Mouse (Mus musculus) embryonic facial prominence, embryonic 13.5 days (tissue): ENCODE measurements at regions not wholly inside any gene's neighbourhood (a gene's known extent, or its start where the extent isn't known, plus 50 kb on each side); places are given as distances from the start of the nearest gene placed in this dataset.

Experiments
- ATAC-seq: fragments of 200-750 bp; cut with Nextera tagmentation; 2 replicates; pipeline ENCODE4 v1.8.0; 2017; ENCODE audit warnings: low read depth; ENCODE audit not compliant: insufficient number of reproducible peaks, insufficient read depth, low FRiP score, low TSS enrichment
- H3K27ac ChIP-seq: fragments of 300-500 bp; sonication (generic); 2 replicates; pipeline ENCODE4 v1.5.1; 2015; ENCODE audit warnings: moderate library complexity, mild to moderate bottlenecking, inconsistent platforms
- H3K27me3 ChIP-seq: fragments of 300-500 bp; sonication (generic); 2 replicates; pipeline ENCODE4 v1.6.1; 2015; ENCODE audit warnings: mild to moderate bottlenecking, inconsistent platforms
- H3K36me3 ChIP-seq: fragments of 300-500 bp; sonication (generic); 2 replicates; pipeline ENCODE4 v1.6.1; 2015; ENCODE audit warnings: mild to moderate bottlenecking, inconsistent platforms
- H3K4me1 ChIP-seq: fragments of 300-500 bp; sonication (generic); 2 replicates; pipeline ENCODE4 v1.6.1; 2015; ENCODE audit warnings: inconsistent platforms
- H3K4me2 ChIP-seq: fragments of 300-500 bp; sonication (generic); 2 replicates; pipeline ENCODE4 v1.6.1; 2015; ENCODE audit warnings: moderate library complexity, mild to moderate bottlenecking, inconsistent platforms
- H3K4me3 ChIP-seq: fragments of 300-500 bp; sonication (generic); 2 replicates; pipeline ENCODE4 v1.5.1; 2015; ENCODE audit warnings: mild to moderate bottlenecking, inconsistent platforms
- H3K9ac ChIP-seq: fragments of 300-500 bp; sonication (generic); 2 replicates; pipeline ENCODE4 v1.6.1; 2015; ENCODE audit warnings: mild to moderate bottlenecking, inconsistent platforms
- H3K9me3 ChIP-seq: fragments of 300-500 bp; sonication (generic); 2 replicates; pipeline ENCODE4 v1.6.1; 2016; ENCODE audit warnings: inconsistent platforms
- WGBS: fragments of 180-500 bp; shearing (Covaris S2); methylation state at CpG from one replicate; pipeline ENCODE4 v1.1.7; 2015; ENCODE audit warnings: mixed read lengths; 5-methylcytosine and 5-hydroxymethylcytosine counted together

DNA sequence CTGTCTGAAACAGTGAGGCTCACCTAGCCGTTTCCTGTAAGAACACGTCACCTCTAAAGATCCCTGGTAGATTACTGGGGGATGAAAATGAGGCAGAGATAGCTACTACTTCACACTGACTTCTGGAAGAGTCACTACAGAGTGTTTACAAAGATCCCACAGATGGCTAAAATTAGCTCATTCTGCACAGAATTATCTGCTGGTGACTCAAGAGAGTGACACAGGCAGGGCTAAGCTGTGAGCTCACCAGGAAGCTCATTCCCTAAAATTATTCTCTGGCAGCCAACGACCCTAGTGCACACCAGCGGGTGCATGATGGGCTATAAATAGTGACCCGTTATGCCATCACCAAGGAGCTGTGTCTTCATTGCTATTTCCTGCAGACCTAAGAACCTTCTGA, 53.2 kb upstream of the Ddah1 start:
- H3K9me3 ChIP-seq = no peaks in the 10 kb centered on the region
- peaks cover 22% of the 10 kb centered on the region for H3K4me1 ChIP-seq
- no peak for ATAC-seq
- no peak overlapping the region for H3K4me3 ChIP-seq
- no peaks in the 10 kb centered on the region for H3K27me3 ChIP-seq
- no peaks in the 10 kb centered on the region for H3K36me3 ChIP-seq
- WGBS = 55% methylated on average over 5 of the region's 5 CpGs
- no peak overlapping the region for H3K27ac ChIP-seq
- no peak overlapping the region for H3K9ac ChIP-seq
- no peak overlapping the region for H3K4me2 ChIP-seq

GRCm38 (mm10) chr3:145704054-145704453, 54.3 kb upstream of the Ccn1 start:
- peak overlapping the region; percentile 77 for H3K27ac ChIP-seq
- H3K9ac ChIP-seq = no peak overlapping the region
- no peaks in the 10 kb centered on the region for H3K9me3 ChIP-seq
- H3K36me3 ChIP-seq = no peaks in the 10 kb centered on the region
- H3K4me3 ChIP-seq = no peak overlapping the region
- no peak overlapping the region for H3K4me2 ChIP-seq
- peaks cover 22% of the 10 kb centered on the region for H3K4me1 ChIP-seq
- H3K27me3 ChIP-seq = no peaks in the 10 kb centered on the region
- ATAC-seq = no peak
- 53% methylated on average over 9 of the region's 9 CpGs for WGBS

- Histone ChIP-seq H3K4me2 (peak overlapping the region; percentile 30), H3K4me1 (peaks cover 22% of the 10 kb centered on the region), H3K36me3 (no peaks in the 10 kb centered on the region), H3K27ac (peak overlapping the region; percentile 77), H3K27me3 (no peaks in the 10 kb centered on the region), H3K4me3 (no peak overlapping the region), H3K9me3 (no peaks in the 10 kb centered on the region), H3K9ac (0 out of 2 replicates have a peak overlapping the region, but pooled peaks have one; percentile 16)
- 11% methylated on average over 11 of the region's 11 CpGs for WGBS
- peak; percentile 63; the same call in 1 of the 2 replicates for ATAC-seq
Observed at GRCm38 (mm10) chr3:145703411-145703924, 53.7 kb upstream of the Ccn1 start.

GRCm38 (mm10) chr3:145702739-145703138, 53.0 kb upstream of the Ccn1 start:
- Histone ChIP-seq H3K27ac (no peak overlapping the region), H3K4me1 (peaks cover 22% of the 10 kb centered on the region), H3K27me3 (no peaks in the 10 kb centered on the region), H3K9me3 (no peaks in the 10 kb centered on the region), H3K4me3 (no peak overlapping the region), H3K36me3 (no peaks in the 10 kb centered on the region), H3K9ac (no peak overlapping the region), H3K4me2 (no peak overlapping the region)
- 29% methylated on average over 5 of the region's 5 CpGs for WGBS
- ATAC-seq = no peak

DNA sequence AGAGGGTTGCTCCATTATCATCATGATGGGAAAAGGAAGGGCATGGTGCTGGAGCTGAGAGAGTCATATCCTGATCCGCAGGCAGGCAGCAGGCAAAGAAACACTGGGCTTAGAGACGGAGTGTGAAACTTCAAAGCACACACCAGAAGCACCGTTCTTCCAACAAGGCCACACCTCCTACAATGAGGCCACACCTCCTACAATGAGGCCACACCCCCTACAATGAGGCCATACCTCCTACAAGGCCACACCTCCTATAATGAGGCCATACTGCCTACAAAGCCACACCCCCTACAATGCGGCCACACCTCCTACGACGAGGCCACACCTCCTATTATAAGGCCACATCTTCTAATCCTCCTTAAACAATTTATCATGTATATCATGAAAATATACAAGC, 52.2 kb upstream of the Ccn1 start:
- Histone ChIP-seq H3K9ac (no peak overlapping the region), H3K27ac (no peak overlapping the region), H3K4me2 (no peak overlapping the region), H3K9me3 (no peaks in the 10 kb centered on the region), H3K27me3 (no peaks in the 10 kb centered on the region), H3K4me3 (no peak overlapping the region), H3K4me1 (peaks cover 22% of the 10 kb centered on the region), H3K36me3 (no peaks in the 10 kb centered on the region)
- ATAC-seq = no peak
- 85% methylated on average over 6 of the region's 6 CpGs for WGBS
